Mouse (Mus musculus): ENCODE data around the gene Mlph. TPM values are rescaled to one million over a fixed set of nuclear protein-coding genes. Genes with fewer than 3 reads are reported as not detected.

The Mlph gene
- polyA plus RNA-seq, 1 experiment from 2014 or later, result 0.06 TPM

DNA sequence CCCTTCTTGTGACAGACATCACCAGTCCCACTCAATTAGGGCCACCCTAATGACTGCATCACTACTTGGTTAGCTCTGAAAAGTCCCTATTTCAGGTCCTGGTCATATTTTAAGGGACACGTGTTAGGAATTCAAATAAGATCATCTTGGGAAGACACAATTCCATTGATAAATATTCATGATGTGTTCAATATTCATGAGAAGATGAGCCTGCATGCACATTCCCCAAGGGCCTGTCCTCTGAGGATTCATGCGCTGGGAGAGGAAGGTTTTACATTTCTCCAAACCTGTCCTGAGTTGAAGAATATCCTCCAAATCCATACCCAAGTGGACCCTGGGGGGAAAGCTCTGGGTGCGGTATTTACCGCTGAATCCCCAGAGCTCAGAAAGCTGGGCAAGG lies 61.1 kb downstream of the Mlph start:
- Histone ChIP-seq H3K27me3 (ENCODE audit: insufficient read depth, low read length) (0 out of 2 replicates have a peak, but pooled peaks cover 2% of the 10 kb centered on the region), H3K36me3 (replicated peaks; ENCODE audit: insufficient read depth, low read length) (no peaks in the 10 kb centered on the region), H3K4me1 (ENCODE audit: insufficient read depth) (no peaks in the 10 kb centered on the region), H3K9ac (replicated peaks) (no peak overlapping the region), H3K4me2 (ENCODE audit: low read depth, low read length) (no peak overlapping the region), H3K4me3 (ENCODE audit: low read depth, low read length) (no peak overlapping the region), H3K27ac (ENCODE audit: low read depth) (no peak overlapping the region), H3K9me3 (ENCODE audit: low read length) (no peaks in the 10 kb centered on the region)
- TF ChIP-seq EP300 (IDR thresholded peaks at IDR 0.05; ENCODE audit: low read depth) (no peak), CTCF (IDR thresholded peaks at IDR 0.05; ENCODE audit: low read depth) (no peak)
- no peak for ATAC-seq
- no peak for DNase-seq
- 77% methylated on average over 4 of the region's 4 CpGs for WGBS (ENCODE audit: insufficient replicate concordance)

DNA sequence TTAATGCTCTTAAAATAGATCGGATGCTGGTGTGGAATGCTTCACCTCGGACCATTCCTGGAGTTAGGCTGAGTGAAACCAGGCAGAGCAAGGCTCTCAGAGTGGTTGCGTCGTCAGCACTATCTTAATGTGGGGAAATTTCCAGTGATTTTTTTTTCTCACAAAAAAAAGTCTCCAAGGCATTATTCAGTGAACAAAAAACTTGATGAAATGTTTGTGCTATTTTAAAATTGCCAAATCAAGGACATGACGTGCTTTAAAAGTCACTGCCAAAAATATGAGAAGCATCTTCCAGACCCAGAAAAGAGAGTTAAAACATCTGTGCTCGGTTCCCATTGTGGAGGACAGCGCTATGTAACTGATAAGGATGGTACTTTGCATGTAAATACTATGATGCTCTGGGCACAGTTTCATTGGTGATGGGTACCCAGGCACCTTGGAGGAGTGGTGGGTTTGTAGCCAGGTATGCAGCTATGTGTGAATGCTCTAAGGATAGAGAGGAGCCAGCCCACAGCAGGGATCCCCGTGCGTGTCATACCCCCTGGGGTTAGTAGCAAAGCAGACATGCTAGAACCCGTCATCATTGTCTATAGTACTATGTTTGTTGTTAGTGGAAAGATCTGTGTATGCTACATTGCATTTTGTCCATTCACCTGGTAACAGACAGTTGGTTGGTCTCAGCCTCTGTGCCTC lies 65.9 kb downstream of the Mlph start:
- Histone ChIP-seq H3K36me3 (replicated peaks; ENCODE audit: insufficient read depth, low read length) (no peaks in the 10 kb centered on the region), H3K4me1 (ENCODE audit: insufficient read depth) (no peaks in the 10 kb centered on the region), H3K4me3 (ENCODE audit: low read depth, low read length) (no peak overlapping the region), H3K27me3 (ENCODE audit: insufficient read depth, low read length) (no peaks in the 10 kb centered on the region), H3K4me2 (ENCODE audit: low read depth, low read length) (no peak overlapping the region), H3K9me3 (ENCODE audit: low read length) (no peaks in the 10 kb centered on the region), H3K27ac (ENCODE audit: low read depth) (no peak overlapping the region), H3K9ac (replicated peaks) (no peak overlapping the region)
- ATAC-seq, result no peak
- DNase-seq, result no peak
- 74% methylated on average over 10 of the region's 10 CpGs for WGBS (ENCODE audit: insufficient replicate concordance)
- TF ChIP-seq CTCF (IDR thresholded peaks at IDR 0.05; ENCODE audit: low read depth), result no peak
- TF ChIP-seq EP300 (IDR thresholded peaks at IDR 0.05; ENCODE audit: low read depth), result no peak

GRCm38 (mm10) chr1:90981346-90981745 lies 66.5 kb downstream of the Mlph start:
- Histone ChIP-seq H3K9me3 (ENCODE audit: low read length) (no peaks in the 10 kb centered on the region), H3K4me3 (ENCODE audit: low read depth, low read length) (no peak overlapping the region), H3K9ac (replicated peaks) (no peak overlapping the region), H3K36me3 (replicated peaks; ENCODE audit: insufficient read depth, low read length) (no peaks in the 10 kb centered on the region), H3K27ac (ENCODE audit: low read depth) (no peak overlapping the region), H3K4me2 (ENCODE audit: low read depth, low read length) (no peak overlapping the region), H3K4me1 (ENCODE audit: insufficient read depth) (no peaks in the 10 kb centered on the region), H3K27me3 (ENCODE audit: insufficient read depth, low read length) (no peaks in the 10 kb centered on the region)
- no peak for ATAC-seq
- 75% methylated on average over 3 of the region's 3 CpGs for WGBS (ENCODE audit: insufficient replicate concordance)
- TF ChIP-seq EP300 (IDR thresholded peaks at IDR 0.05; ENCODE audit: low read depth), result no peak
- no peak for DNase-seq

DNA sequence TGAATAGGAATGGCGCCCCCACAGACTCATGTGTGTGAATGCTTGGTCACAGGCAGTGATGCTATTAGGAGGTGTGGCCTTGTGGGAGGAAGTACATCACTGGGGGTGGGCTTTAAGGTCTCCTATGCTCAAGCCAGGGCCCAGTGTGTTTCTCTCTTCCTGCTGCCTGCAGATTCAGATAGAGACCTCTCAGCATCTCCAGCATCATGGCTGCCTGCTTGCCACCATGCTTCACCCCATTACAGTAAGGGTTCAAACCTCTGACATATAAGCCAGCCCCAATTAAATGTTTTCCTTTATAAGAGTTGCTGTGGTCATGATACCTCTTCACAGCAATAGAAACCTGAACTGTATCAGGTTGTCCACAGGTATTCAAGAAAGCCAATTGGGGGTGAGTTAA lies 81.0 kb downstream of the Mlph start:
- WGBS (ENCODE audit: insufficient replicate concordance), result 77% methylated on average over 1 of the region's 1 CpGs
- no peak overlapping the region for H3K4me2 ChIP-seq (ENCODE audit: low read depth, low read length)
- ATAC-seq, result no peak
- H3K9me3 ChIP-seq (ENCODE audit: low read length), result no peaks in the 10 kb centered on the region
- peaks cover 13% of the 10 kb centered on the region for H3K4me1 ChIP-seq (ENCODE audit: insufficient read depth)
- no peak for DNase-seq
- H3K36me3 ChIP-seq (replicated peaks; ENCODE audit: insufficient read depth, low read length), result no peaks in the 10 kb centered on the region
- H3K27ac ChIP-seq (ENCODE audit: low read depth), result no peak overlapping the region
- 0 out of 2 replicates have a peak, but pooled peaks cover 9% of the 10 kb centered on the region for H3K27me3 ChIP-seq (ENCODE audit: insufficient read depth, low read length)
- H3K4me3 ChIP-seq (ENCODE audit: low read depth, low read length), result no peak overlapping the region
- H3K9ac ChIP-seq (replicated peaks), result no peak overlapping the region
- TF ChIP-seq EP300 (IDR thresholded peaks at IDR 0.05; ENCODE audit: low read depth) (no peak), CTCF (IDR thresholded peaks at IDR 0.05; ENCODE audit: low read depth) (no peak)

- Histone ChIP-seq H3K36me3 (replicated peaks; ENCODE audit: insufficient read depth, low read length) (no peaks in the 10 kb centered on the region), H3K4me1 (ENCODE audit: insufficient read depth) (peaks cover 13% of the 10 kb centered on the region), H3K4me3 (ENCODE audit: low read depth, low read length) (no peak overlapping the region), H3K27me3 (ENCODE audit: insufficient read depth, low read length) (0 out of 2 replicates have a peak, but pooled peaks cover 9% of the 10 kb centered on the region), H3K9ac (replicated peaks) (no peak overlapping the region), H3K4me2 (ENCODE audit: low read depth, low read length) (no peak overlapping the region), H3K9me3 (ENCODE audit: low read length) (no peaks in the 10 kb centered on the region), H3K27ac (ENCODE audit: low read depth) (no peak overlapping the region)
- WGBS (ENCODE audit: insufficient replicate concordance), result 56% methylated on average over 4 of the region's 4 CpGs
- ATAC-seq (no peak), DNase-seq (no peak)
- TF ChIP-seq EP300 (IDR thresholded peaks at IDR 0.05; ENCODE audit: low read depth) (no peak), CTCF (IDR thresholded peaks at IDR 0.05; ENCODE audit: low read depth) (no peak)
These were observed 82.3 kb downstream of the Mlph start for GRCm38 (mm10) chr1:90997136-90997535.

DNA sequence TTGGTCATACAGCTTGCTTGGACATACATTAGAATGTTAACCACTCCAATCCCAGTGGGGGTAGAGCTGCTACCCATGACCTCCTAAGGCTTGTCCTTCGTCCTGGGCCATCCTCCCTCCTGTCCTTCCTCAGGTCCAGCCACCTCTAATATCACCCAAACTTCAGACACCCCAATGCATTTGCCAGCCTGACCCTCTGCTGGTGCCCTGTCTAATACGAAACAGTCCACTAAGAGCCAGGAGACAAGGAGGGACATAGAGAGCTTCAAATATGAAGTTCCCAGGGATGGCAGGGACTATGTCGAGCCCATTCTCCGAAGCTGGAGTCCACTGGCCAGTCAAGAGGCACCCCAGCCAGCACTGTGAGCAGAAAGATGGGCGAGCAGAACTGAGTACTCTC lies 82.8 kb downstream of the Mlph start:
- DNase-seq (no peak), ATAC-seq (no peak)
- TF ChIP-seq CTCF (IDR thresholded peaks at IDR 0.05; ENCODE audit: low read depth), result no peak
- TF ChIP-seq EP300 (IDR thresholded peaks at IDR 0.05; ENCODE audit: low read depth), result no peak
- WGBS (ENCODE audit: insufficient replicate concordance), result 69% methylated on average over 5 of the region's 5 CpGs
- Histone ChIP-seq H3K9me3 (ENCODE audit: low read length) (no peaks in the 10 kb centered on the region), H3K4me3 (ENCODE audit: low read depth, low read length) (no peak overlapping the region), H3K36me3 (replicated peaks; ENCODE audit: insufficient read depth, low read length) (no peaks in the 10 kb centered on the region), H3K9ac (replicated peaks) (no peak overlapping the region), H3K27me3 (ENCODE audit: insufficient read depth, low read length) (0 out of 2 replicates have a peak, but pooled peaks cover 9% of the 10 kb centered on the region), H3K4me1 (ENCODE audit: insufficient read depth) (peaks cover 13% of the 10 kb centered on the region), H3K4me2 (ENCODE audit: low read depth, low read length) (no peak overlapping the region; the same call in 1 of the 2 replicates), H3K27ac (ENCODE audit: low read depth) (no peak overlapping the region)
